Mouse (Mus musculus) fat pad, adult 2 months (tissue): ENCODE data around the gene Cdc73.

ENCODE experiments used
- DNase-seq: peaks from one replicate; pipeline ENCODE4 v3.0.0-alpha.2; 2011; ENCODE audit warnings: low read depth, low spot score; ENCODE audit errors: extremely low read depth

Gene Cdc73

GRCm38 (mm10) chr1:143554621-143555020 is 148.1 kb downstream of the Cdc73 start:
- no peak for DNase-seq
